Mouse (Mus musculus): ENCODE measurements around the gene Cct8l1.

Gene Cct8l1

GRCm38 (mm10) chr5:25515767-25516166, at the start of gene Cct8l1:
Cct8l1 (plus strand) TSS chr5:25516067.
- TF ChIP-seq GATA4 (IDR thresholded peaks at IDR 0.05; ENCODE audit: insufficient replicate concordance, low read length) = no peak

- TF ChIP-seq GATA4 (IDR thresholded peaks at IDR 0.05; ENCODE audit: insufficient replicate concordance, low read length) = no peak
Observed at GRCm38 (mm10) chr5:25472070-25472469, 43.8 kb upstream of the Cct8l1 start.

- no peak for TF ChIP-seq GATA4 (IDR thresholded peaks at IDR 0.05; ENCODE audit: insufficient replicate concordance, low read length)
Observed at GRCm38 (mm10) chr5:25475789-25476188, 40.1 kb upstream of the Cct8l1 start.

GRCm38 (mm10) chr5:25478863-25479262, 37.0 kb upstream of the Cct8l1 start:
- no peak for TF ChIP-seq GATA4 (IDR thresholded peaks at IDR 0.05; ENCODE audit: insufficient replicate concordance, low read length)

- TF ChIP-seq GATA4 (IDR thresholded peaks at IDR 0.05; ENCODE audit: insufficient replicate concordance, low read length) = no peak
Observed at GRCm38 (mm10) chr5:25496652-25497051, 19.2 kb upstream of the Cct8l1 start.

GRCm38 (mm10) chr5:25497369-25497719, 18.5 kb upstream of the Cct8l1 start:
- no peak for TF ChIP-seq GATA4 (IDR thresholded peaks at IDR 0.05; ENCODE audit: insufficient replicate concordance, low read length)

GRCm38 (mm10) chr5:25497720-25498345, 18.0 kb upstream of the Cct8l1 start:
- no peak for TF ChIP-seq GATA4 (IDR thresholded peaks at IDR 0.05; ENCODE audit: insufficient replicate concordance, low read length)

- no peak for TF ChIP-seq GATA4 (IDR thresholded peaks at IDR 0.05; ENCODE audit: insufficient replicate concordance, low read length)
Observed at GRCm38 (mm10) chr5:25498346-25498820, 17.5 kb upstream of the Cct8l1 start, which contains the start of gene Kmt2c. Kmt2c (minus strand) TSS chr5:25498783.

- no peak for TF ChIP-seq GATA4 (IDR thresholded peaks at IDR 0.05; ENCODE audit: insufficient replicate concordance, low read length)
Observed at GRCm38 (mm10) chr5:25498821-25499422, 16.9 kb upstream of the Cct8l1 start.

GRCm38 (mm10) chr5:25499423-25500398, 16.2 kb upstream of the Cct8l1 start:
- peak; percentile 8; the same call in 1 of the 2 replicates for TF ChIP-seq GATA4 (IDR thresholded peaks at IDR 0.05; ENCODE audit: insufficient replicate concordance, low read length)

GRCm38 (mm10) chr5:25500686-25501085, 15.2 kb upstream of the Cct8l1 start:
- no peak for TF ChIP-seq GATA4 (IDR thresholded peaks at IDR 0.05; ENCODE audit: insufficient replicate concordance, low read length)

GRCm38 (mm10) chr5:25506041-25506440, 9.8 kb upstream of the Cct8l1 start:
- TF ChIP-seq GATA4 (IDR thresholded peaks at IDR 0.05; ENCODE audit: insufficient replicate concordance, low read length) = no peak

GRCm38 (mm10) chr5:25516301-25516895, 531 bp downstream of the Cct8l1 start:
- TF ChIP-seq GATA4 (IDR thresholded peaks at IDR 0.05; ENCODE audit: insufficient replicate concordance, low read length) = no peak

- no peak for TF ChIP-seq GATA4 (IDR thresholded peaks at IDR 0.05; ENCODE audit: insufficient replicate concordance, low read length)
Observed at GRCm38 (mm10) chr5:25517550-25517949, 1.7 kb downstream of the Cct8l1 start.

- TF ChIP-seq GATA4 (IDR thresholded peaks at IDR 0.05; ENCODE audit: insufficient replicate concordance, low read length) = no peak
Observed at GRCm38 (mm10) chr5:25519820-25520219, 4.0 kb downstream of the Cct8l1 start.

All from liver, adult (tissue).